Mouse (Mus musculus) intestine, postnatal 0 days (tissue): ENCODE measurements around the gene Misp. TPM values are rescaled to one million over a fixed set of nuclear protein-coding genes. Genes with fewer than 3 reads are reported as not detected.

Source experiments
- ATAC-seq: fragments of 200-750 bp; cut with Nextera tagmentation; 2 replicates; pipeline ENCODE4 v1.8.0; 2017; ENCODE audit warnings: mild to moderate bottlenecking, moderate TSS enrichment, moderate library complexity
- H3K27ac ChIP-seq: fragments of 300-500 bp; sonication (generic); 2 replicates; pipeline ENCODE4 v1.5.1; 2014; ENCODE audit warnings: mild to moderate bottlenecking, low read depth, low read length, moderate library complexity
- H3K27me3 ChIP-seq: fragments of 300-500 bp; sonication (generic); replicated peaks from 2 replicates; pipeline ENCODE4 v1.6.1; 2014; ENCODE audit warnings: low read length, mixed read lengths; ENCODE audit not compliant: control insufficient read depth, insufficient read depth
- H3K36me3 ChIP-seq: fragments of 300-500 bp; sonication (generic); 2 replicates; pipeline ENCODE4 v1.6.1; 2014; ENCODE audit warnings: mild to moderate bottlenecking, moderate library complexity; ENCODE audit not compliant: control insufficient read depth, insufficient read depth
- H3K4me1 ChIP-seq: fragments of 300-500 bp; sonication (generic); replicated peaks from 2 replicates; pipeline ENCODE4 v1.6.1; 2014; ENCODE audit warnings: antibody characterized with exemption, low read length, mixed read lengths; ENCODE audit not compliant: control insufficient read depth, insufficient read depth
- H3K4me2 ChIP-seq: fragments of 300-500 bp; sonication (generic); replicated peaks from 2 replicates; pipeline ENCODE4 v1.6.1; 2014; ENCODE audit warnings: low read depth, mild to moderate bottlenecking, moderate library complexity
- H3K4me3 ChIP-seq: fragments of 300-500 bp; sonication (generic); 2 replicates; pipeline ENCODE4 v1.5.1; 2014; ENCODE audit warnings: low read depth, low read length
- H3K9ac ChIP-seq: fragments of 300-500 bp; sonication (generic); 2 replicates; pipeline ENCODE4 v1.6.1; 2014; ENCODE audit warnings: mild to moderate bottlenecking, low read depth, low read length
- H3K9me3 ChIP-seq: fragments of 300-500 bp; sonication (generic); 2 replicates; pipeline ENCODE4 v1.6.1; 2016; ENCODE audit warnings: mixed run types; ENCODE audit not compliant: control insufficient read depth
- CTCF ChIP-seq: sonication (generic); IDR thresholded peaks from 2 replicates; pipeline ENCODE4 v1.5.1; 2016; ENCODE audit warnings: low read depth, mild to moderate bottlenecking, control low read depth, antibody characterized with exemption, moderate library complexity
- WGBS: fragments of 180-500 bp; shearing (Covaris S2); extraction: QIAGEN DNeasy Blood & Tissue Kit; methylation state at CpG from one replicate; pipeline ENCODE4 v1.1.7; 2014; 5-methylcytosine and 5-hydroxymethylcytosine counted together
- polyA plus RNA-seq: library from polyadenylated mRNA; unstranded; fragments of >200 nt; fragmentation: Nextera tagmentation; extraction: Ambion mirVana; gene quantifications from 2 replicates; pipeline ENCODE4 v1.2.1, GENCODE M21; 2015

The Misp gene
- polyA plus RNA-seq, 1 experiment from 2014 or later = 254 TPM

DNA sequence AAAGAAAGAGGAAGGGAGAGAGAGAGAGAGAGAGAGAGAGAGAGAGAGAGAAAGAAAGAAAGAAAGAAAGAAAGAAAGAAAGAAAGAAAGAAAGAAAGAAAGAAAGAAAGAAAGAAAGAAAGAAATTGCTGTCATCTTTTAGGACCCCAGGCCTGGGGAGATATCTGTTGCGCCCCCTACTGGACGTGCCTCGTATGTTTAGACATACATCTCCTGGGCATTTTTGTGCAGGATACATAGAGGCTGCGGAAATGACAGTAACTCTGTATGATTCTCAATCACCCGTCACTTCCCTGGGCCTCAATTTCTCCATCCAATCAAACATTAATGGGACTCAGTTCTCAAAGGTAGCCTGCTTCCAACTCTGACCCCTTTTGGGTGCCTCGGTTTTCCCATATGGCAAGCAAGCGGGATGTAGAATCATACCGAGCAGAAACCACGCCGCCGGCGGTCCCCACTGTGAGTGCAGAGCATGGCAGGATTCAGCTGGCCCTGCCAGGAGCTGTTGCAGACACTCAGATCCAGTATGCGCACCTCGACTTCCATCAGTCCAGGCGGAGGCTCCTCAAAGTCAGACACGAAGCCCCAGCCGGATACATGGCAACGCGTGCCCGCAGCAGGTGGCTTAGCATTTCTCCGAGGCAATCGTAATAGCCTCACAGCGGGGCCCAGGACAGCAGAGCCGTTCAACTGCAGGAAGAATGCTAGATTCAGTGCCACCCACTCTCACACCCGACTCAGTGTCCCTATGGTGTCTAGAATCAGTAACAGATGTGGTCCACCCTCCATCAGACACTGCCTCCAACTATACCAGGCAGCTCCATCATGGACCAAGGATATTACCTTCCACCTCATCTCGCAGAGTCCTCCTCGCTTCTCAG, 36.6 kb upstream of the Misp start:
- no peak overlapping the region for H3K4me2 ChIP-seq
- no peak overlapping the region for H3K27ac ChIP-seq
- no peaks in the 10 kb centered on the region; the same call in 1 of the 2 replicates for H3K4me1 ChIP-seq
- no peak overlapping the region for H3K4me3 ChIP-seq
- H3K36me3 ChIP-seq = no peaks in the 10 kb centered on the region
- TF ChIP-seq CTCF = peak; percentile 68
- no peaks in the 10 kb centered on the region for H3K9me3 ChIP-seq
- WGBS = 52% methylated on average over 27 of the region's 27 CpGs
- H3K27me3 ChIP-seq = no peaks in the 10 kb centered on the region
- H3K9ac ChIP-seq = no peak overlapping the region
- ATAC-seq = no peak

DNA sequence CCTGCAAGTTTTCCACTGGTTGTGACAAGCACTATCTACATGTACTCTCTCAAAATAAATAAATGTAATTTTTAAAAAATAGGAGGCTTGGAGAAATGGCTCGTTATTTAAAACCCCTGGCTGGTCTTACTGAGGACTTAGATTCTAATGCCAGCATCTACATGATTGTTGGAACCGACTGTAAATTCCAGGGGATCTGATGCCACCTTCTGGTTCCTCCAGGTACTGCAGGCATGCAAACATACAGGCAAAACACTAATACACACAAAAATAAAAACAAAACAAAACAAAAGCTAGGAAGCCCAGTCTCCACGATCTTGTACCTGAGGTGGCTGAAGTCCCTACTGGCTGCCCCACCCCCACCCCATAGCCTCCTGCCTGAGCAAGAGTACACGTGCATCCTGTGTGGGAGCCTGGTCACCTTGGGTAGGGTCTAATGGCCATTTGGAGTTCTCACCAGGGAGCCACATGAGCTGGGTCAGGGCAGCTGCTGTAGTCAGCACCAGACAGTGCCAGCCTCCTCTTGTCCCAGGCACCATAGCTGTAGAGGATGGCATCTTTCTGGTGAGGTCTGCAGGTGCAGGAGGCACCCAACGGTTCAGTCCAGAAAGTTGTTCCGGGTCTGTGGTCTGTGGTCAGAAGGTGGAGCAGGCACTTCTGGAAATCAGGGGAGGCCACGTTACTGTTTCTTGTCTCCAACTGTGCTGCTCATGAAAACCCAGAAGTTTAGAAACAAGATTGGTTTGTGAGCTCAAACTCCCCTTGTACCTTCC, 32.2 kb upstream of the Misp start:
- H3K27ac ChIP-seq = no peak overlapping the region
- no peaks in the 10 kb centered on the region for H3K36me3 ChIP-seq
- H3K9me3 ChIP-seq = no peaks in the 10 kb centered on the region
- no peaks in the 10 kb centered on the region for H3K4me1 ChIP-seq
- H3K9ac ChIP-seq = no peak overlapping the region
- 38% methylated on average over 7 of the region's 7 CpGs for WGBS
- peak; percentile 87 for TF ChIP-seq CTCF
- H3K4me3 ChIP-seq = no peak overlapping the region
- ATAC-seq = no peak
- H3K4me2 ChIP-seq = no peak overlapping the region
- H3K27me3 ChIP-seq = no peaks in the 10 kb centered on the region

DNA sequence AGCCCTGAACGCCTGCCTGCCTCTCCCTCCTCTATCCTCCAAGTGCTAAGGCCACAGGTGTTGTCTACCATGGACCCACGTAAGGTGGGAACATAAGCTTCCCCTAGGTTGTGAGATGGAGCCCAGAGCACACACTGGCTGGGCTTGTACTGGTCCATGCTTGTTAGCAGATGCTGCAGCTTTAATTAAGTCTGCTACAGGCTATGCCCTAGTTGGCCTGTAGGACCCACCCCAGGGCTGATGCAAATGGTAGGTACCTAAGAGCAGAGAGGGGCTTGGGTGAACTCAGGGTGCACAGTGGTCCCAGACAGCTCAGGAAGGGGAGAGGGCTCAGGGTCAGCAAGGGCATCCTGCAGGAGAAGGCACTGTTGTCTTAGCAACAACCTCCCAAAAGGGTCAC, 31.2 kb upstream of the Misp start:
- 61% methylated on average over 2 of the region's 2 CpGs for WGBS
- Histone ChIP-seq H3K9me3 (no peaks in the 10 kb centered on the region), H3K27me3 (no peaks in the 10 kb centered on the region), H3K27ac (no peak overlapping the region), H3K4me2 (no peak overlapping the region), H3K36me3 (no peaks in the 10 kb centered on the region), H3K4me3 (no peak overlapping the region), H3K9ac (no peak overlapping the region), H3K4me1 (no peaks in the 10 kb centered on the region; the same call in 1 of the 2 replicates)
- TF ChIP-seq CTCF = no peak
- no peak for ATAC-seq

DNA sequence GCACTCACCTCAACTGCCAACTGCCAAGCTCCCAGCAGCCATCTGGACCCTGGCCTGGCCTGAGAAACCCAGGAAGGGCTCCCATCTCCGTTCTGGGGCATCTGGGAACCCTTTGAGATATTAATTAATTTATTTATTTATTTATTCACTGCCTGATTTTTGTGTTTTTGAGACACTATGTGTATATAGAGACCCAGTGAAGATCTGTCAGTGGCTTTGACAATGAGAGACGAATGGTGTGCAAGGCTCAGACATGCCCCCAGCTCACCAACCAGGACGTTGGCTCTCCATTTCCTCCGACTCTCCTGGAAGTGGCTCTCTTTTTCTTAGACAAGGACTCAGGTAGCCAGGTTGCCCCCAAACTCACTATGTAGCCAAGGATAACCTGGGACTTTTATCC, 29.9 kb upstream of the Misp start, which contains the start of gene Prss57:
Prss57 (minus strand) TSS at position 101 of the 400 bp plus-strand sequence.
- no peak within 1 kb of the TSS for H3K4me2 ChIP-seq
- ATAC-seq = no peak
- H3K9me3 ChIP-seq = no peaks in the 10 kb centered on the region
- no peak within 1 kb of the TSS for H3K4me3 ChIP-seq
- TF ChIP-seq CTCF = no peak
- no peaks in the 10 kb centered on the region for H3K27me3 ChIP-seq
- no peaks in the 10 kb centered on the region for H3K36me3 ChIP-seq
- WGBS = 92% methylated on average over 4 of the region's 4 CpGs
- H3K27ac ChIP-seq = no peak within 1 kb of the TSS
- H3K4me1 ChIP-seq = no peaks in the 10 kb centered on the region; the same call in 1 of the 2 replicates
- no peak within 1 kb of the TSS for H3K9ac ChIP-seq

DNA sequence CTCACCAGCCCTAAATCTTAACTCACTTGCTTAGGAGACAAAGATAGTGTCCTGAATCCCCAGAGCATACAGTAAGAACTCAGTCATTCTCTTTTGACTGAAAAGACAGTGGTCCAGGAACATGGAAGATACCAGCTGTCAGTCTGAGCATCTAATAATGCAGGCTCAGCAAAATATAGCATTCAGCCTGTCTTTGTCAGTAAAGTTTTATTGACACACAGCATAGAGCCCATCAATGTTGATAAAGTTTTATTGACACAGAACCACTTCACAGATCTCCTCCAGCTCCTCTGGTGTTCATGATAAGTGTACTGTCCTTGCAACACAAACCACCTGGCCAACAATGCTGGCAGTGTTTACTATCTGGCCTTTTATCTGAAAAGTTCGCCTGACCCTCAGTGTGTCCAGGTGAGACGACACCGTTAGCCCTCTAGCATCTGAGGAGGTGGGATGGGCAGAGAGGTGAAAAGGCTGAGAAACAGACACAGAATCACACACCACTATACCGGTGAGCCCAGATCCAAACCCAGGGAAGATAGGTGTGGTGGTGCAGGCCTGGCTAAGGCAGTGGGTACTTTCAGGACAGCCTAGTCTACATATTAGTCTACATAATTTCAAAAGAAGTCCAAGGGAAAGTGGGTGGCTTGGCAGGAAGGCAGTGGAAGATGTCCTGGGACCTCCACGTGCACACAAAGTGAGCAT, 28.3 kb upstream of the Misp start:
- H3K4me3 ChIP-seq = no peak overlapping the region

More for the DNA sequence above, 28.3 kb upstream of the Misp start:
- H3K4me1 ChIP-seq = no peaks in the 10 kb centered on the region; the same call in 1 of the 2 replicates
- no peak overlapping the region for H3K4me2 ChIP-seq
- TF ChIP-seq CTCF = no peak
- WGBS = 77% methylated on average over 5 of the region's 5 CpGs
- no peaks in the 10 kb centered on the region for H3K9me3 ChIP-seq
- H3K27ac ChIP-seq = no peak overlapping the region
- H3K36me3 ChIP-seq = no peaks in the 10 kb centered on the region
- H3K27me3 ChIP-seq = no peaks in the 10 kb centered on the region
- ATAC-seq = no peak
- H3K9ac ChIP-seq = no peak overlapping the region
